Mouse (Mus musculus): ENCODE data around the gene Pif1.

The Pif1 gene

GRCm38 (mm10) chr9:65589091-65589490 lies 2.1 kb downstream of the Pif1 start:
- in situ Hi-C loops (cut with MseI, MboI): no loop called here

- in situ Hi-C loops (cut with MseI, MboI): no loop called here
Observed at GRCm38 (mm10) chr9:65592721-65593120, 5.8 kb downstream of the Pif1 start.

- in situ Hi-C loops (cut with MseI, MboI): no loop called here
Observed at GRCm38 (mm10) chr9:65593596-65593995, 6.6 kb downstream of the Pif1 start.

GRCm38 (mm10) chr9:65598765-65599249 lies 11.8 kb downstream of the Pif1 start:
- in situ Hi-C loops (cut with MseI, MboI): no loop called here

- in situ Hi-C loops (cut with MseI, MboI): no loop called here
Observed at GRCm38 (mm10) chr9:65600951-65601350, 14.0 kb downstream of the Pif1 start.

- in situ Hi-C loops (cut with MseI, MboI): no loop called here
Observed at GRCm38 (mm10) chr9:65603401-65604102, 16.6 kb downstream of the Pif1 start.

GRCm38 (mm10) chr9:65605471-65606136 lies 18.6 kb downstream of the Pif1 start:
- in situ Hi-C loops (cut with MseI, MboI): loop anchor here in 1 of 2 experiments (5.0 kb wide), 1 partner anchor 57 kb away; no protein-coding TSS in a partner anchor

- in situ Hi-C loops (cut with MseI, MboI): loop anchor here in 1 of 2 experiments (5.0 kb wide), 1 partner anchor 56 kb away; no protein-coding TSS in a partner anchor
Observed at GRCm38 (mm10) chr9:65606321-65607109, 19.6 kb downstream of the Pif1 start.

GRCm38 (mm10) chr9:65607120-65607519 lies 20.2 kb downstream of the Pif1 start:
- in situ Hi-C loops (cut with MseI, MboI): loop anchor here in 1 of 2 experiments (5.0 kb wide), 1 partner anchor 55 kb away; no protein-coding TSS in a partner anchor

GRCm38 (mm10) chr9:65611969-65612486 lies 25.1 kb downstream of the Pif1 start:
- in situ Hi-C loops (cut with MseI, MboI): no loop called here

GRCm38 (mm10) chr9:65613098-65613497 lies 26.1 kb downstream of the Pif1 start:
- in situ Hi-C loops (cut with MseI, MboI): no loop called here

- in situ Hi-C loops (cut with MseI, MboI): no loop called here
Observed at GRCm38 (mm10) chr9:65619311-65619710, 32.4 kb downstream of the Pif1 start.

GRCm38 (mm10) chr9:65621196-65621595 lies 34.2 kb downstream of the Pif1 start:
- in situ Hi-C loops (cut with MseI, MboI): loop anchor here in 1 of 2 experiments (5.0 kb wide), 1 partner anchor 41 kb away; no protein-coding TSS in a partner anchor

GRCm38 (mm10) chr9:65621666-65622065 lies 34.7 kb downstream of the Pif1 start:
- in situ Hi-C loops (cut with MseI, MboI): loop anchor here in 1 of 2 experiments (5.0 kb wide), 1 partner anchor 41 kb away; no protein-coding TSS in a partner anchor

- in situ Hi-C loops (cut with MseI, MboI): loop anchor here in 1 of 2 experiments (5.0 kb wide), 1 partner anchor 39 kb away; no protein-coding TSS in a partner anchor
Observed at GRCm38 (mm10) chr9:65622826-65623225, 35.9 kb downstream of the Pif1 start.

- in situ Hi-C loops (cut with MseI, MboI): loop anchor here in 1 of 2 experiments (5.0 kb wide), 1 partner anchor 38 kb away; no protein-coding TSS in a partner anchor
Observed at GRCm38 (mm10) chr9:65624266-65624665, 37.3 kb downstream of the Pif1 start.

GRCm38 (mm10) chr9:65629025-65629766 lies 42.2 kb downstream of the Pif1 start, which contains the start of gene Rbpms2:
Gene Rbpms2 (plus strand): TSS chr9:65629648.
- in situ Hi-C loops (cut with MseI, MboI): no loop called here

GRCm38 (mm10) chr9:65629767-65630630 lies 43.0 kb downstream of the Pif1 start:
- in situ Hi-C loops (cut with MseI, MboI): no loop called here

GRCm38 (mm10) chr9:65630631-65631353 lies 43.8 kb downstream of the Pif1 start:
- in situ Hi-C loops (cut with MseI, MboI): no loop called here
